Mouse (Mus musculus): ENCODE measurements around the gene Nol3. TPM values are rescaled to one million over a fixed set of nuclear protein-coding genes. Genes with fewer than 3 reads are reported as not detected.

Nol3 gene
- polyA plus RNA-seq, 1 experiment = 15.5 TPM

- TF ChIP-seq POLR2A (IDR thresholded peaks at IDR 0.05; ENCODE audit: extremely low read depth, insufficient read depth, low read length) (no peak), CTCF (IDR thresholded peaks at IDR 0.05; ENCODE audit: extremely low read depth, insufficient read depth, low read length) (no peak)
- H3K4me3 ChIP-seq (ENCODE audit: insufficient read depth, low read length) = no peak overlapping the region
- H3K4me1 ChIP-seq (ENCODE audit: control insufficient read depth, insufficient read depth, low read length) = peaks cover 5% of the 10 kb centered on the region; the same call in 1 of the 2 replicates
- H3K27ac ChIP-seq (ENCODE audit: insufficient read depth, low read length) = no peak overlapping the region
Measured at GRCm38 (mm10) chr8:105331469-105331868, 55.5 kb downstream of the Nol3 start.

Other genes starting within 250 kb of the Nol3 start
- gene Ces3a, start 227.5 kb upstream of the Nol3 start, polyA plus RNA-seq (2012; rRNA removed) = not detected in 2 replicates
- not detected in 2 replicates for gene Ces3b, start 192.4 kb upstream of the Nol3 start, polyA plus RNA-seq (2012; rRNA removed)
- not detected in 2 replicates for gene Ces4a, start 144.3 kb upstream of the Nol3 start, polyA plus RNA-seq (2012; rRNA removed)
- 17.7 and 18.5 TPM in 2 replicates for gene Cbfb, start 105.5 kb upstream of the Nol3 start, polyA plus RNA-seq (2012; rRNA removed)
- gene D230025D16Rik, start 51.0 kb upstream of the Nol3 start, polyA plus RNA-seq (2012; rRNA removed) = 39.4 and 39.5 TPM in 2 replicates
- 5.2 and 5.5 TPM in 2 replicates for gene B3gnt9, start 21.0 kb upstream of the Nol3 start, polyA plus RNA-seq (2012; rRNA removed)
- 7.6 and 8.3 TPM in 2 replicates for gene Tradd, start 11.5 kb upstream of the Nol3 start, polyA plus RNA-seq (2012; rRNA removed)
- gene Fbxl8, start 11.5 kb upstream of the Nol3 start, polyA plus RNA-seq (2012; rRNA removed) = 2.0 and 2.2 TPM in 2 replicates
- 25.1 and 29.2 TPM in 2 replicates for gene Hsf4, start 6.3 kb upstream of the Nol3 start, polyA plus RNA-seq (2012; rRNA removed)
- gene 4931428F04Rik, start 13.7 kb downstream of the Nol3 start, polyA plus RNA-seq (2012; rRNA removed) = 24.3 and 26.3 TPM in 2 replicates
- 1.4 and 1.9 TPM in 2 replicates for gene Exoc3l, start 20.0 kb downstream of the Nol3 start, polyA plus RNA-seq (2012; rRNA removed)
- 63.4 and 65.6 TPM in 2 replicates for gene E2f4, start 21.5 kb downstream of the Nol3 start, polyA plus RNA-seq (2012; rRNA removed)
- 2.4 and 2.9 TPM in 2 replicates for gene Elmo3, start 29.5 kb downstream of the Nol3 start, polyA plus RNA-seq (2012; rRNA removed)
- 3.7 and 4.3 TPM in 2 replicates for gene Lrrc29, start 50.1 kb downstream of the Nol3 start, polyA plus RNA-seq (2012; rRNA removed)
- 71.5 and 78.1 TPM in 2 replicates for gene Tmem208, start 50.2 kb downstream of the Nol3 start, polyA plus RNA-seq (2012; rRNA removed)
- gene Fhod1, start 71.8 kb downstream of the Nol3 start, polyA plus RNA-seq (2012; rRNA removed) = 3.4 and 3.5 TPM in 2 replicates
- 33.7 and 33.8 TPM in 2 replicates for gene Slc9a5, start 72.7 kb downstream of the Nol3 start, polyA plus RNA-seq (2012; rRNA removed)
- gene Plekhg4, start 97.1 kb downstream of the Nol3 start, polyA plus RNA-seq (2012; rRNA removed) = 3.0 and 3.2 TPM in 2 replicates
- not detected in 2 replicates for gene Kctd19, start 137.4 kb downstream of the Nol3 start, polyA plus RNA-seq (2012; rRNA removed)
- 0.64 and 0.94 TPM in 2 replicates for gene Lrrc36, start 137.4 kb downstream of the Nol3 start, polyA plus RNA-seq (2012; rRNA removed)
- 77.9 and 93.2 TPM in 2 replicates for gene Tppp3, start 195.4 kb downstream of the Nol3 start, polyA plus RNA-seq (2012; rRNA removed)
- 63.6 and 66.2 TPM in 2 replicates for gene Zdhhc1, start 220.8 kb downstream of the Nol3 start, polyA plus RNA-seq (2012; rRNA removed)
- gene Hsd11b2, start 242.6 kb downstream of the Nol3 start, polyA plus RNA-seq (2012; rRNA removed) = not detected in 2 replicates